Comparison of ENCODE assay signal across 26 mouse cellular contexts in genomic region chr19:4083316-4083715, GRCm38 (mm10). TPM values are rescaled to one million over a fixed set of nuclear protein-coding genes. Genes with fewer than 3 reads are reported as not detected.
DNase-seq lines count a peak whose midpoint lies in the region; ATAC-seq lines count a peak whose summit lies in the region.
"Had no signal": no experiment of that assay in that cellular context is flagged by ENCODE, and none has a peak within 500 bp of the region (broad histone marks: within the 10 kb centered on the region; RNA-seq: fewer than 3 reads in every experiment).

No protein-coding gene starts in this region.

- H3K9ac ChIP-seq in heart, embryonic 12.5 days, result no peak overlapping the region
- H3K9ac ChIP-seq in embryonic facial prominence, embryonic 14.5 days (ENCODE audit: low read depth, low read length), result 0 out of 2 replicates have a peak overlapping the region, but pooled peaks have one; percentile 11
- H3K9ac ChIP-seq: embryonic facial prominence, embryonic 12.5 days; heart, embryonic 15.5 days; intestine, embryonic 15.5 days; kidney, embryonic 15.5 days had no signal

- no peaks in the 10 kb centered on the region for H3K4me1 ChIP-seq in heart, embryonic 12.5 days (replicated peaks)
- H3K4me1 ChIP-seq in embryonic facial prominence, embryonic 14.5 days (ENCODE audit: control insufficient read depth, insufficient read depth, low read length), result no peaks in the 10 kb centered on the region
- H3K4me1 ChIP-seq: embryonic facial prominence, embryonic 12.5 days; hindbrain, embryonic 13.5 days had no signal

- H3K4me2 ChIP-seq in heart, embryonic 12.5 days, result no peak overlapping the region
- H3K4me2 ChIP-seq in embryonic facial prominence, embryonic 14.5 days (ENCODE audit: low read depth, low read length), result no peak overlapping the region
- H3K4me2 ChIP-seq: embryonic facial prominence, embryonic 12.5 days; heart, embryonic 11.5 days; heart, embryonic 15.5 days; hindbrain, embryonic 13.5 days; intestine, embryonic 15.5 days; kidney, embryonic 15.5 days had no signal

- no peaks in the 10 kb centered on the region for H3K9me3 ChIP-seq in heart, embryonic 12.5 days (replicated peaks)
- H3K9me3 ChIP-seq in embryonic facial prominence, embryonic 14.5 days (ENCODE audit: control insufficient read depth, low read length), result no peaks in the 10 kb centered on the region
- H3K9me3 ChIP-seq: embryonic facial prominence, embryonic 12.5 days; forebrain, embryonic 10.5 days; heart, embryonic 15.5 days; hindbrain, embryonic 10.5 days; hindbrain, embryonic 13.5 days; intestine, embryonic 15.5 days; kidney, embryonic 15.5 days had no signal

- H3K27ac ChIP-seq in heart, embryonic 12.5 days (ENCODE audit: poor library complexity, severe bottlenecking), result no peak overlapping the region
- H3K27ac ChIP-seq in embryonic facial prominence, embryonic 14.5 days (replicated peaks; ENCODE audit: low read depth, low read length), result no peak overlapping the region
- H3K27ac ChIP-seq: embryonic facial prominence, embryonic 12.5 days; forebrain, embryonic 10.5 days; heart, embryonic 15.5 days; hindbrain, embryonic 10.5 days; hindbrain, embryonic 13.5 days; intestine, embryonic 15.5 days; kidney, embryonic 15.5 days had no signal

- peak; percentile 62 for DNase-seq in cerebellum, adult 11-12 months
- DNase-seq in cerebellum, adult 11 months, result no peak
- DNase-seq in cerebellum, adult 9-11 months, result peak; percentile 69
- no peak for DNase-seq in cerebellum, adult 8-10 months
- peak; percentile 79 for DNase-seq in heart, adult 11 months
- DNase-seq in embryonic facial prominence, embryonic 14.5 days (ENCODE audit: low spot score), result no peak
- no peak for DNase-seq in urinary bladder, adult 2 months (ENCODE audit: low spot score)
- DNase-seq: adrenal gland, adult 2 months; adrenal gland, postnatal 25 days; B cell, adult 2 months; gastrocnemius, postnatal 36 days; heart, postnatal 10 days; heart, postnatal 36 days; kidney, adult 11 months; kidney, adult 8-10 months had no signal

- H3K36me3 ChIP-seq in heart, embryonic 12.5 days, result no peaks in the 10 kb centered on the region
- H3K36me3 ChIP-seq in embryonic facial prominence, embryonic 14.5 days (ENCODE audit: control insufficient read depth, insufficient read depth, low read length), result no peaks in the 10 kb centered on the region
- H3K36me3 ChIP-seq: embryonic facial prominence, embryonic 12.5 days; forebrain, embryonic 10.5 days; heart, embryonic 15.5 days; hindbrain, embryonic 10.5 days; hindbrain, embryonic 13.5 days; intestine, embryonic 15.5 days; kidney, embryonic 15.5 days had no signal

- no peak overlapping the region for H3K4me3 ChIP-seq in heart, embryonic 12.5 days
- H3K4me3 ChIP-seq in embryonic facial prominence, embryonic 14.5 days (ENCODE audit: low read depth, low read length), result no peak overlapping the region
- H3K4me3 ChIP-seq: embryonic facial prominence, embryonic 12.5 days; forebrain, embryonic 10.5 days; heart, embryonic 15.5 days; hindbrain, embryonic 10.5 days; hindbrain, embryonic 13.5 days; intestine, embryonic 15.5 days; kidney, embryonic 15.5 days had no signal

- H3K27me3 ChIP-seq in heart, embryonic 12.5 days (replicated peaks), result peaks cover 46% of the 10 kb centered on the region
- no peaks in the 10 kb centered on the region for H3K27me3 ChIP-seq in embryonic facial prominence, embryonic 14.5 days (replicated peaks; ENCODE audit: control insufficient read depth, insufficient read depth, low read length)
- H3K27me3 ChIP-seq: embryonic facial prominence, embryonic 12.5 days; intestine, embryonic 15.5 days had no signal

- 66% methylated on average over 7 of the region's 7 CpGs for whole genome bisulfite sequencing in heart, embryonic 12.5 days
- WGBS in embryonic facial prominence, embryonic 14.5 days, result 84% methylated on average over 7 of the region's 7 CpGs

- no peak for ATAC-seq in heart, embryonic 12.5 days (ENCODE audit: insufficient number of reproducible peaks, low FRiP score)
- ATAC-seq in embryonic facial prominence, embryonic 14.5 days (ENCODE audit: low read depth), result no peak
- ATAC-seq: forebrain, embryonic 14.5 days; hindbrain, embryonic 16.5 days; intestine, embryonic 15.5 days had no signal

RNA-seq across cellular contexts. Expression of gene Cabp2, which starts 1.9 kb away (rescaled TPM):
- polyA plus RNA-seq in heart, embryonic 12.5 days (2016; fragmentation: Nextera tagmentation; extraction: Ambion mirVana), result not detected in 2 replicates
- polyA plus RNA-seq in embryonic facial prominence, embryonic 14.5 days (2014; fragmentation: Nextera tagmentation; extraction: Ambion mirVana), result not detected in 2 replicates
- polyA plus RNA-seq in urinary bladder, adult 2 months (2012; rRNA removed), result not detected in 2 replicates
- polyA plus RNA-seq: adrenal gland, adult 2 months; forebrain, embryonic 10.5 days; forebrain, embryonic 14.5 days; heart, embryonic 11.5 days; heart, embryonic 15.5 days; hindbrain, embryonic 10.5 days; hindbrain, embryonic 13.5 days; hindbrain, embryonic 16.5 days had no signal

RNA-seq across cellular contexts. Expression of gene Cdk2ap2, which starts 13.7 kb away (rescaled TPM):
- polyA plus RNA-seq in heart, embryonic 12.5 days (2016; fragmentation: Nextera tagmentation; extraction: Ambion mirVana), result 54.4 and 57.6 TPM in 2 replicates
- polyA plus RNA-seq in embryonic facial prominence, embryonic 14.5 days (2014; fragmentation: Nextera tagmentation; extraction: Ambion mirVana), result 66.1 and 68.6 TPM in 2 replicates
- 74.4 and 89.6 TPM in 2 replicates for polyA plus RNA-seq in urinary bladder, adult 2 months (2012; rRNA removed)

RNA-seq across cellular contexts. Expression of gene Pitpnm1, which starts 16.5 kb away (rescaled TPM):
- polyA plus RNA-seq in heart, embryonic 12.5 days (2016; fragmentation: Nextera tagmentation; extraction: Ambion mirVana), result 23.3 and 23.5 TPM in 2 replicates
- 5.6 and 6.6 TPM in 2 replicates for polyA plus RNA-seq in embryonic facial prominence, embryonic 14.5 days (2014; fragmentation: Nextera tagmentation; extraction: Ambion mirVana)
- 44.1 and 45.2 TPM in 2 replicates for polyA plus RNA-seq in urinary bladder, adult 2 months (2012; rRNA removed)

RNA-seq across cellular contexts. Expression of gene Gstp3, which starts 23.9 kb away (rescaled TPM):
- 0.69 TPM in 1 of 2 replicates, not detected in the other for polyA plus RNA-seq in heart, embryonic 12.5 days (2016; fragmentation: Nextera tagmentation; extraction: Ambion mirVana)
- polyA plus RNA-seq in embryonic facial prominence, embryonic 14.5 days (2014; fragmentation: Nextera tagmentation; extraction: Ambion mirVana), result 0.35 TPM in 1 of 2 replicates, not detected in the other
- polyA plus RNA-seq in urinary bladder, adult 2 months (2012; rRNA removed), result 5.5 and 7.1 TPM in 2 replicates
- polyA plus RNA-seq: embryonic facial prominence, embryonic 12.5 days; forebrain, embryonic 10.5 days; forebrain, embryonic 14.5 days; hindbrain, embryonic 10.5 days; hindbrain, embryonic 13.5 days; hindbrain, embryonic 16.5 days had no signal

RNA-seq across cellular contexts. Expression of gene Gstp2, which starts 37.5 kb away (rescaled TPM):
- polyA plus RNA-seq in heart, embryonic 12.5 days (2016; fragmentation: Nextera tagmentation; extraction: Ambion mirVana), result 3.6 and 7.1 TPM in 2 replicates
- polyA plus RNA-seq in embryonic facial prominence, embryonic 14.5 days (2014; fragmentation: Nextera tagmentation; extraction: Ambion mirVana), result 1.2 and 4.5 TPM in 2 replicates
- 69.1 and 69.5 TPM in 2 replicates for polyA plus RNA-seq in urinary bladder, adult 2 months (2012; rRNA removed)

Comparison
In these comparisons a context has a peak if more than half of its experiments do, and no peak if none do; other contexts are left out.
1. DNase-seq: peak in cerebellum, adult 11-12 months (single experiment), cerebellum, adult 9-11 months (single experiment) and heart, adult 11 months (single experiment); none in cerebellum, adult 11 months (single experiment), cerebellum, adult 8-10 months (single experiment), embryonic facial prominence, embryonic 14.5 days (single experiment) and urinary bladder, adult 2 months (single experiment).